Mouse (Mus musculus) small intestine, adult 2 months (tissue): Measurements from ENCODE around the gene Fat4.

Experiments
- CTCF ChIP-seq: fragments of 200-500 bp; IDR thresholded peaks from 2 replicates; pipeline ENCODE4 v1.5.1; 2012; ENCODE audit warnings: low read depth, mild to moderate bottlenecking, control low read depth, inconsistent platforms, low read length, moderate library complexity, mixed read lengths; ENCODE audit not compliant: insufficient replicate concordance, insufficient read length; ENCODE audit errors: extremely low read depth
- POLR2A ChIP-seq: fragments of 200-500 bp; IDR thresholded peaks from 2 replicates; pipeline ENCODE4 v1.6.1; 2012; ENCODE audit warnings: low read depth, mild to moderate bottlenecking, control low read depth, inconsistent platforms, low read length, moderate library complexity

GRCm38 (mm10) chr3:38952602-38953001, 65.9 kb downstream of the Fat4 start:
- no peak for TF ChIP-seq CTCF
- TF ChIP-seq POLR2A: no peak
